In the genomic region with DNA sequence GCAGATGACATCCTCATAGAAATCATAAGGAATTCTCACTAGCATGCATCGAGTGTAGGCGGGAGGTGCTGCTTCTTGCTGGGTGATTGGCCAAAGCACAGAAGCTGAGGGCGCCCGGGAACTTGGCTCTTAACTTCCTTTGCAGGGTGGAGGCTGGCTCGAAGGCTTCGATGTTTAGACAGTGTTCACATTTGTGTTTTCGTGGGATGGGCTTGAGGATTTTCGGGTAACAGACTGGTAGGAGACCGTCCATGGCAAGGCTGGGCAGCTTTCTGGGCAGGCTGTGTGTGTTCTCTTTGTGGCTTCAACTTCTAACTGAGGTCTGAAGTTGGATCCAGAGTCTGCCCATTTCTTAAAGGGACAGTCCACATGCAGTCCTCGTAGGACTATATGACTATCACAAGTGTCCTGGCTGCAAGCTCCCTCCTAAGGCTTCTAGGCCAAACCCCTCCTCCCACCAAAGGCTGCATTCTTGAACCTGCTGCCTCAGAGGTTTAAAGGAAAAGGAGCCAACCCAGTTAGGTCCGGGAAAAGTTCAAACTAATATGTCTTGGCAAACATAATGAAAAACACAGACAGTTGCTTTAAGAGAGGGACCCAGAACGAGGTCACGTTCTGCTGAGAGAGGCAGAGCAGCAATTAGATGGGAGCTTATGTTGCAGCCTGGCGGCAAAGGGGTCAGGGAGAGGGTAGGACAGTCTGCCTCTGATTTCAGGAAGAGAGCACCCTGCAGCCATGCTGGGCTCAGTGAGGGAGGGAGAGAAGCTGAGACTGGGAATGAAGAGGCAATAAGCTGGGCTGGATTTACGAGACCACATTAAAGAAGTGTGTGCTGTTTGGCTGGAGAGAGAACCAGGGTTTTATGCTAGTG, we compare ENCODE assay signal across 9 mouse cellular contexts.
DNase-seq lines count a peak whose midpoint lies in the region; ATAC-seq and TF ChIP-seq lines count a peak whose summit lies in the region.
"Had no signal": no experiment of that assay in that cellular context is flagged by ENCODE, and none has a peak within 500 bp of the region (broad histone marks: within the 10 kb centered on the region; RNA-seq: fewer than 3 reads in every experiment).

No protein-coding gene starts in this region.

- no peaks in the 10 kb centered on the region for H3K9me3 ChIP-seq in embryonic facial prominence, embryonic 13.5 days
- no peaks in the 10 kb centered on the region for H3K9me3 ChIP-seq in midbrain, embryonic 15.5 days
- H3K9me3 ChIP-seq in stomach, postnatal 0 days (ENCODE audit: control insufficient read depth, low read length) = no peaks in the 10 kb centered on the region

- DNase-seq in cerebellum, postnatal 25 days = peak; percentile 27 to 41
- DNase-seq in cerebellum, adult 11-12 months = no peak
- peak; percentile 53 to 56 for DNase-seq in heart, postnatal 10 days
- peak; percentile 38 to 59 for DNase-seq in kidney, postnatal 4 days
- peak; percentile 29 for DNase-seq in stomach, postnatal 0 days (ENCODE audit: low spot score)

- H3K4me1 ChIP-seq in embryonic facial prominence, embryonic 13.5 days = peaks cover 26% of the 10 kb centered on the region
- peaks cover 15% of the 10 kb centered on the region; the same call in 1 of the 2 replicates for H3K4me1 ChIP-seq in midbrain, embryonic 15.5 days
- peaks cover 2% of the 10 kb centered on the region; the same call in 1 of the 2 replicates for H3K4me1 ChIP-seq in stomach, postnatal 0 days (replicated peaks; ENCODE audit: control insufficient read depth, insufficient read depth)

- no peaks in the 10 kb centered on the region for H3K27me3 ChIP-seq in embryonic facial prominence, embryonic 13.5 days
- no peaks in the 10 kb centered on the region for H3K27me3 ChIP-seq in midbrain, embryonic 15.5 days (replicated peaks)
- no peaks in the 10 kb centered on the region for H3K27me3 ChIP-seq in stomach, postnatal 0 days (ENCODE audit: control insufficient read depth, insufficient read depth, low read length)
- H3K27me3 ChIP-seq: CH12.LX had no signal

- peak overlapping the region; percentile 43 for H3K4me2 ChIP-seq in embryonic facial prominence, embryonic 13.5 days
- peak overlapping the region; percentile 4; the same call in 1 of the 2 replicates for H3K4me2 ChIP-seq in midbrain, embryonic 15.5 days
- H3K4me2 ChIP-seq in stomach, postnatal 0 days (replicated peaks; ENCODE audit: low read depth) = peak overlapping the region; percentile 41

- H3K4me3 ChIP-seq in embryonic facial prominence, embryonic 13.5 days = no peak overlapping the region
- no peak overlapping the region for H3K4me3 ChIP-seq in midbrain, embryonic 15.5 days
- H3K4me3 ChIP-seq in stomach, postnatal 0 days (ENCODE audit: low read depth, low read length) = peak overlapping the region; percentile 4; the same call in 1 of the 2 replicates

- peak overlapping the region; percentile 82 for H3K27ac ChIP-seq in embryonic facial prominence, embryonic 13.5 days
- 0 out of 2 replicates have a peak overlapping the region, but pooled peaks have one; percentile 11 for H3K27ac ChIP-seq in midbrain, embryonic 15.5 days
- peak overlapping the region; percentile 53 for H3K27ac ChIP-seq in stomach, postnatal 0 days (replicated peaks)

- TF ChIP-seq CTCF in stomach, postnatal 0 days (IDR thresholded peaks at IDR 0.05; ENCODE audit: low read depth) = 0 out of 2 replicates have a peak, but pooled peaks have one; percentile 5

- WGBS in embryonic facial prominence, embryonic 13.5 days = 14% methylated on average over 15 of the region's 15 CpGs
- 45% methylated on average over 15 of the region's 15 CpGs for WGBS in midbrain, embryonic 15.5 days
- WGBS in stomach, postnatal 0 days = 24% methylated on average over 15 of the region's 15 CpGs

- peak; percentile 69; the same call in 1 of the 2 replicates for ATAC-seq in embryonic facial prominence, embryonic 13.5 days (ENCODE audit: insufficient number of reproducible peaks, insufficient read depth, low FRiP score, low TSS enrichment, low read depth)
- ATAC-seq in midbrain, embryonic 15.5 days (replicated peaks) = no peak
- peak; percentile 47; the same call in 1 of the 2 replicates for ATAC-seq in stomach, postnatal 0 days (ENCODE audit: low FRiP score, low TSS enrichment)
- no peak for ATAC-seq in inflammation-experienced regulatory T-cells, adult 6 months

- no peak overlapping the region for H3K9ac ChIP-seq in embryonic facial prominence, embryonic 13.5 days
- no peak overlapping the region for H3K9ac ChIP-seq in midbrain, embryonic 15.5 days
- H3K9ac ChIP-seq in stomach, postnatal 0 days (ENCODE audit: low read length) = no peak overlapping the region

- no peak for TF ChIP-seq EP300 in stomach, postnatal 0 days (optimal IDR thresholded peaks at IDR 0.05)

- no peaks in the 10 kb centered on the region for H3K36me3 ChIP-seq in embryonic facial prominence, embryonic 13.5 days
- H3K36me3 ChIP-seq in midbrain, embryonic 15.5 days (replicated peaks) = no peaks in the 10 kb centered on the region
- no peaks in the 10 kb centered on the region for H3K36me3 ChIP-seq in stomach, postnatal 0 days (ENCODE audit: control insufficient read depth, insufficient read depth, low read length)

- intact Hi-C loops in heart, postnatal 10 days (cut with DNase I) = no loop called here

Comparison
In these comparisons a context has a peak if more than half of its experiments do, and no peak if none do; other contexts are left out.
1. ATAC-seq: peak in embryonic facial prominence, embryonic 13.5 days (single experiment) and stomach, postnatal 0 days (single experiment); none in midbrain, embryonic 15.5 days (single experiment) and inflammation-experienced regulatory T-cells, adult 6 months (single experiment).
2. H3K27ac ChIP-seq: peak in every context shown above with its lines; median percentile 82 in embryonic facial prominence, embryonic 13.5 days; 53 in stomach, postnatal 0 days; 11 in midbrain, embryonic 15.5 days.
3. Peak in every context shown above with its lines, with median percentiles within 50 percentile points of each other: H3K4me2 ChIP-seq.